Mouse (Mus musculus): Measurements from ENCODE around the gene Mns1.

GRCm38 (mm10) chr9:72468616-72469015, 30.8 kb downstream of the Mns1 start:
- TF ChIP-seq CTCF (IDR thresholded peaks at IDR 0.05; ENCODE audit: borderline replicate concordance, insufficient read depth, low read length): no peak
- TF ChIP-seq POLR2A (IDR thresholded peaks at IDR 0.05; ENCODE audit: low read depth, low read length): no peak
